Mouse (Mus musculus): ENCODE measurements around the gene Dedd2.

GRCm38 (mm10) chr7:25247498-25247897 lies 27.1 kb upstream of the Dedd2 start:
- TF ChIP-seq CTCF (conservative IDR thresholded peaks at IDR 0.05; ENCODE audit: low read length) = no peak
- TF ChIP-seq NANOG (IDR thresholded peaks at IDR 0.05; ENCODE audit: borderline replicate concordance, low read length) = no peak
- no peak for TF ChIP-seq POU5F1 (IDR thresholded peaks at IDR 0.05; ENCODE audit: borderline replicate concordance, low read length)
